Mouse (Mus musculus): Measurements from ENCODE around the gene Ppp3ca.
A peak's percentile ranks its signal among the peaks of the same experiment; 100 is the strongest.
"Not testable (repeated sequence)": the region's sequence is repeated elsewhere in the genome, so short reads cannot be mapped to it uniquely, and the experiment has no call there.

Ppp3ca gene

DNA sequence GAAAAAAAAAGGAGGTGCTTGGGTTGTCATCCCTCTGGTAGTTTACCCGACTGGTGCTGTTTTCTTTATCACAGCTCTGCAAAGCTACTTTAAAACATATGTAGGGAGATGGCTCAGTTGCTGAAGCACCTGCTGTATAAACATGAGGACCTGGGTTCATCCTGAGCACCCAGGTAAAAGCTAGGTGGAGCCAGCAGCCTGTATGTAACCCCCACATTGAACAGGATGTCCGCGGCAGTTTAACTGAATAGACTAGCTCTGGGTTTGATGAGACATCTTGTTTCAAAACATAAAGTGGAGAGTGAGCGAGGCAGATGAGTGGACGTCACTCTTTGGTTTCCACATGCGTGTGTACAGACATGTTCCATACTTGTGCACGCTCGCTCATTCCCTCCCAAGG, 16.5 kb downstream of the Ppp3ca start:
- no peak for DNase-seq (ENCODE audit: low spot score)

DNA sequence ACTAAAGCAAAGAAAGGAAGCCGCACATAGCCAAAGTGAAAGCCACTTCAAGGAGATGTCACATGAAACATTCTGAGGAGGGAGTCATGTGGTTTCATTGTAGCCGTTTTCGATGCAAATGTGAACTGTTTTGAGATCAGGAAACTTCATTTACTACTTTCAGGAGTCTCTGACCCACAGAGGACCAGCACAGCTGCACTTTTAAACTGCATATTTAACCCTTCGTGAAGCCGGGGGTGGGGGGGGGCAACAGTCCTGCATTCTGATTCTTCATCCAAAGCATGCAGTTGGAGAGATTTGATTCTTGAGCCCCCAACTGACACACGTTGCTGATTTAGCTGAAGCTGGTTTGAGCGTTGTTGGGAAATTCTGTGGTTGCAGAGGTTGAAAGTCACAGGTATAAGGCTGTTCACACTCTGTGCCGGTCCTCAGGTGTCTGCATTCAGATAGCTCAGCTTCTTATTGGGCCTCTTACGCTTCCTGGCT, 18.2 kb downstream of the Ppp3ca start:
- DNase-seq (ENCODE audit: low spot score): no peak

DNA sequence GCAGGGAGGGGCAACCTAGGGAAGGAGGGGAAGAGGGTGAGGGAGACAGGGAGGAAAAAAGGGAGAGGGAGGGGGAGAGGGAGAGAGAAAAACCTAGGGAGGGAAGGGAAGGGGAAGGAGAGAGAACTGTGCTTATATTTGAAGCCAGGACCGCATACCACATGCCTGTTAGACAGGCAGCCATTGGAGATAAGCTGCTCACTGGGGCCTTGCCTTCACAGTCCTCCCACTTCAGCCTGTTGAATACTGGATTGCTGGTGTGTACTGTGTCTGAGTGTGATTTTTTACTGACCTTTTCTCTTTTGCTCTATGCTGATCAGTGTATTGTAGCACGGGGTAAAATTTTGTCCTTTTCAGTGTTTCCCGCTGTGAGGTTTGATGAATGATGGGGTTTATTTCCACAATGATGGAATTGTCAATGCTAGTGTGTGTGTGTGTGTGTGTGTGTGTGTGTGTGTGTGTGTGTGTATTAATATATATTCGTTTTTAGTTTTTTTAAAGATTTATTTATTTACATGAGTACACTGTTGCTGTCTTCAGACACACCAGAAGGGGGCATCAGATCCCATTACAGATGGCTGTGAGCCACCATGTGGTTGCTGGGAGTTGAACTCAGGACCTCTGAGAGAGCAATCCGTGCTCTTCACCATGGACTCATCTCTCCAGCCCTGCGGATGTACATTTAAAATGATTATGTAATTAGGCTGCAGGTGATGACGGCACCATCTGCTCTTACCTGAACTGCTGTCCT, 20.0 kb downstream of the Ppp3ca start:
- no peak for DNase-seq (ENCODE audit: low spot score)

DNA sequence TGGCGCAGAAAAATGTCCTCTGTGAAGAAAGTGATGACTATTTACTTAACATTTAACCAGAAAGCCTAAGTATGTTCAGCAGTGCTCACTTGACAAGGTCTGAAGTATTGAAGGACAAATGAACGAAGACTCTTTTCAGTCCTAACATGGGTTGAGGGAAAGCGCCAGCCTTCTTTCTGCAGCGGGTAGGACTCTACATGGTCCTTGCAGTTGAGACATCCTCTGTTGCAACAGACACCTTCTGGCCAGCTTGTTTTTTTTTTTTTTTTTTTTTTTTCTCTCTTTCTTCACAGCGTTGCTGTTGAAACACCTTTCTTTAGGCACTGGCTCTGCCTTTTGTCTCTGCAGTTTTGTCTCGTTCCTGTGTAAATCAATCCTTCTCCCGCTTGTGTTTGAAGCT, 22.1 kb downstream of the Ppp3ca start:
- DNase-seq (ENCODE audit: low spot score): no peak

DNA sequence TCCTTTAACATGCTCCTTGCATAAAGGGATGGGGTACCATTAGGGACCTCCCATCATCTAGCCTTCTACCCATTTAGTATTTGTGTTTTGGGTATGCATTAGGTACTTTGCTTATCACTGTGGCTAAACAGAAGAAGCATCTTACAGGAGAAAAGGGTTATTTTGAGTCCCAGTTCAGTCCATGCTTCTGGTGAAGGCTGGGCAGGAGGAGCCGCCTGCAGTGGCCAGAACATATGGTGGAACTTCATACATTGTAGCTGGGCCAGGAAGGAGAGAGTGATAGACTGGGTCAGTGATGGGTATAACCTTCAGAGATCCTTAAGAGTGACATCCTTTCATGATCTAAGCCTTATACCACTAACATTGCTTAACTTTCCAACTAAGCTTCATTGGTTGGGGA, 23.6 kb downstream of the Ppp3ca start:
- no peak for DNase-seq (ENCODE audit: low spot score)

DNA sequence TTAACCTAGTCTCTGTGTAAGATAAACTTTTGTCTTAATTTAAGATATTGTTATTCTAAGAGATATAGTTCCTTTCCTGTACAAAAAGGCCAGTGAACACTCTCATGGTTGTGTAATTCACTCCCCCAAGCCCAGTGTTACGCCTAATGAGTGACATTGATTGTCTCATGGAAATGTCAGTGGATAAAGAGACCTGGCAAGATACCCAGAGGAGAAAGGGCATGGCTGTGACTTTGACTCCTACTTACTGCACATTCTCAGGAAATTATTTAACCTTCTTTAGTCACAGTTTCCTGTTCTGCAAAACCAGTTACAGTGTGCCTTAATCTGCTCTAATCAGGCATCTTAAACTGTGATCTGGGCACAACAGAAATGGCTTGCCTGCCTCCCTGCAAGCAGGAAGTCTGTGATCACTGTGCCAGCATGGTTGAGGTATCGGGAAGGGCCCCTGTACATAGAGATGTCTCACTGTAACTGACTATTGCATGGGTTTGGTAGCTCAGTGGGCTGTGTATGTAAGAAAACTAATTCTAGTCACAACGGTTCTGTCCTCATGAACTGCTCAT, 27.8 kb downstream of the Ppp3ca start:
- DNase-seq (ENCODE audit: low spot score): peak; percentile 29

DNA sequence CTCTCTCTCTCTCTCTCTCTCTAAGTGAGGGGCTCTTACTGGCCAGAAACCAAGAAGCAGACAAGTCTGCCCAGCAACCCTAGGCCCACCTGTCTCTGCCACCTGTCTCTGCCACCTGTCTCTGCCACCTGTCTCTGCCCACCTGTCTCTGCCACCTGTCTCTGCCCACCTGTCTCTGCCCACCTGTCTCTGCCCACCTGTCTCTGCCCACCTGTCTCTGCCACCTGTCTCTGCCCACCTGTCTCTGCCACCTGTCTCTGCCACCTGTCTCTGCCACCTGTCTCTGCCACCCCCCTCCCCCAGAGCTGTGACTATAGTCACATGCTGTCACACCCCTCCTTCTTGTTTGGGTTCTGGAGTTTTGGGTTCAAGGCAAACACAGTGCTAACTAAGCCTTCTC, 29.8 kb downstream of the Ppp3ca start:
- DNase-seq (ENCODE audit: low spot score): not testable (repeated sequence)

DNA sequence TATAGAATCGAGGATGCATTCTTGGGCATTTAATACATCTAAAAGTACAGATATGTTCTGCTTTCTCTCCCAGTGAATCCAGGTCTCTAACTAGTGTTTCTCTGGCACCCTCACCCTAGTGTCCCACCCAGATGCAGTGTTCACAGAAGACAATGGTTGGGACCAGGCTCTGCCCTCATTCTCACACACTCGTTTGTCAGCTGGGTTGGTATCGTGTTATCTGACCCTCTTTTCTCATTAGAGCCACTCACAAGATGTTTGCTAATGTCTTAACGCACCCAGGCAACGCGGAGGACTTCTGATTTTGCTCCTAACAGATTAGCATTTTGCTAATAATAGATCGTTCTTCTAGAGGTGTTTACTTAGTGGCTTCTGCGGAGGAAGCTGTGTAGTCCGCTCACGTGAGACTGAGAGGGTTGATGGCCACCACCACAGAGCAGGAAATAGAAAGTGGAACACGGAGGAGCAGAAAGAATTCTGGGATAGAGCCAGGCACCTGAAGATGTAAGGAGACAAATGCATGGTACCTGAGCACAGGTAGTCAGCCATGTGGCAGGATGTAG, 30.6 kb downstream of the Ppp3ca start:
- no peak for DNase-seq (ENCODE audit: low spot score)

DNA sequence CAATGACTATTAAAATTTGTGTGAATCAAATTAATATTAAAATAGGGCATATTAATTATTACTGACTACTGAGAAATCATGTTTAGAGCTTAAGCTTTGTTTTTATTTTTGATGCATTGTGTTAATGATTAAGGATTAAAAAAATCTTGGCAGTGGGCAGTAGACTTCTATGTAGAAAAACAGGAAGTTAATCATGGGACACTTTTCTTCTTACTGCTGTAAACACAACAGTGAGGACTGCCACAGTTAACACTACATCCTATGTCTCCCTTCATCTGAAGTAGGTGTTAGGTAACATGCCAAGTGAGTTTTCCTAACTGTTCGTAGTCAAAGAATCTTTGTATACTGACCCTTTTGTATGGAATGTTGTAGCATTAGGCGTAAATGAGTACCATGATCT, 32.9 kb downstream of the Ppp3ca start:
- DNase-seq (ENCODE audit: low spot score): no peak

DNA sequence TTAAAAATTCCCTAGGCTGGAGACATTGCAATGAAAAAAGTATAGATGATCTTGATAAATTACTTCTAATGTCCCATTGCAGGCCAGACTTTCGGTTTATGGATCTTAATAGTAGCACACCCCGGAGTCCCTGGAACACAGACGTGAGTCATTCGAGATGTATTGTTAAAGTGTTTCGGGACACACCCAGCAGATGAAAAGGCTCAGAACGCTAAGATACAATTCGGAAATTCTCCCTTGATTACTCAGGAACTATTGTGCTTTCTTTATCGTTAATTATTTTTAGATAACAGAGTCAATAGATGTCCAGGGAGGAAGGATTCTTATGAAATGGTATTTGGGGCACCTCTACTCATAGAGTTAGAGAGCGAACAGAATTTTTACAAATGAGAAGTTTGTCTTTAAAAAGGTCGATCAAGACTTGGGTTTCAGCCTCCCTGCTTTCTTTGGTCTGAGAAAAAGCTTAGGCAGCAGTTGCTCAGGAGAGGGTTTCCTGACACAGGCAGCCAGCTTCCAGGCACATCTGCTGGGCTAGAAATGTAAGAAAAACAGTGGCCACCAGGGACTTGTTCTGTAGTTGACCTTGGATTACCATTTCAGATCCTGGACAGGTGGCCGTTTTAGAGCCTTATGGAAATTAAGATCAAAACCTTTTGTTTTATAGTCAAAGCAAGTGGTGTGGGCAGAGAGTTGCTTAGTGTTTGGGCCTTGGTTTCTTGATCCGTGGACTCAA, 34.8 kb downstream of the Ppp3ca start:
- no peak for DNase-seq (ENCODE audit: low spot score)

DNA sequence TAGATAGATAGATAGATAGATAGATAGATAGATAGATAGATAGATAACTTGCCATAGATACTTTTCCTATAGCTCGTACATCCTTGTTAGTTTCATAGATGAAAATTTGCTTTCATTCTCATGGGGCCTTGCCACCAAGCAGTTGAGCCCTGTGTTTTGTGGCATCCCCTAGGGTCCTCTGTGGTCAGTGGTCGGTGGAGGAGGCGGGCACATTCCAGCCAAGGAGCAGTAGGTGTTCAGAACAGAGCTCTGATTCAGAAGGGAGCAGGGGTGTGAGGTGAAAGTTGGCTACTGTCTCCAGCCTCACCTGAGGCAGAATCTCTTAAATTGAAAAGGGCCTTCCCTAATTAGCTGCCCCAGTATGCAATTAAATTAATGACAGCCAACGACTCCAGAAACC, 36.1 kb downstream of the Ppp3ca start:
- DNase-seq (ENCODE audit: low spot score): no peak

DNA sequence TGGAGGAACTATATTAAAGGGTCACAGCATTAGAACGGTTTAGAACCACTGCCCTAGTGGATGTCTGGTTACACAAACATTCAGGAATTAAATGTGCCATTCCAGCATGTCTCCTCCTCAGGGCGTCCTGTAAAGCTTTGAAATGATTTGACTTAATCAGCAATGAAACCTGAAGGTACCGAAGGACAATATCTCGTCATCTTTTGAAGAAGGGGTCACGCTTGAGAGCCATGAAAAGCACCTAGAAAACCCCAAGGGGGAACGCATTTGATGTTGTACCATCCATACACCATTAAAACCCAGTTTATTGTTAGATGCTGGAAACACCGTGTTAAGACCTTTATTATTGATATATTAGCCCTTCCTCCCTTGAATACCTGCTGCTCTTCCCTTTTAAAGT, 36.8 kb downstream of the Ppp3ca start:
- DNase-seq (ENCODE audit: low spot score): no peak

DNA sequence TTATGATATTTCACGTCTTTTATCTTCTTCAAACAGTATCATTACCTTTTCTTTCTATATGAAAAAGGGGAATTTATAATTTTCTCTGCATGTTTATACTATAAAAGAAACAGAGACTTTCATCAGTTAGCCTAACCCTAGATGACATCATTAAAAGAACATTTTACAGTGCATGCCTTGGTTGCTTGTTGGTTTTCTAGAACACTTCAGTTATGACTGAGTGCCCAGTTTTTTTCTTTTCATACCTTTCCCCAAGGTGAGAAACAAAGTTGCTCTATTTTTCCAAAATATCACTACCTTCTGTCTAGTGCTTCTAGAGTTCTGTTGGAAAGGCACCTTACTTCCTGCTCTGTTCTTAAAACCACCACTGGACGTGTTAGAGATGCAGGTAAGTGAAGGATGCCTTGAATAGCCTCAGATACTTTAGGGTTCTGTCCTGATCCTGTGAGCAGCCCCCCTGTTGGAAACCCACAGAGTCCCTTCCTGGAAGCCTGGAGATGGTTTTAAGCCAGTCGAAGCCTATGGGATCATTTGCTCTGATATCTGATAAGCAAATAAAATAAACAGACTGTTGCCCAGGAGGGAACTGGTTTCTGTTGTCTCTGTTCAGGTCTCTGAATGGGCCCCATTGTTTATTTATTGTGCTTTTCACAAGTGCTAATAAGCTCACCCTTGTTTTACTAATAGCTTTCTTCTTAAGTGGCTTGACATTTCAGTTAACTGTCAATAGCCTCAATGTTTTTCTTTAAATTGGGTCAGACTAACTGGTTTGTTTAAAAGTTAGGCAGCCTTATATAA, 37.5 kb downstream of the Ppp3ca start:
- DNase-seq (ENCODE audit: low spot score): no peak

DNA sequence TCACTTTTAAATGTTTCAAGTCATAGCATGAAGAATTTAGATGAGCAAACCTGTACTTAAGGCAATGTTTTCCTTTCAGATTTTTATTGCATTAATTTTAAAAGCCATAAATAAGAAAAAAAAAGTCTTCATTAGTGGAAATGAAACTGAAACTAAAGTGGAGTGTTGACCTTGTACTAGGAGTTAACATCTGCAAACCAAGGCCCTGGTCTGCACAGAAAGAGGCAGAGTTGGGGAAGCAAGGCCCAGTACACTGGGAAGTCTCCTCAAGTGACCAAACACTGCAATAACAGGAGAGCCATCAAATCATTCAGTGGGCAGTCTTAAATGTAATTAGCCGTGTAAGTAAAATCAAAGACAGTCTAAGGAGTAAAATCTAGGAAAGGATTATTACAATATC, 38.3 kb downstream of the Ppp3ca start:
- DNase-seq (ENCODE audit: low spot score): peak; percentile 12

DNA sequence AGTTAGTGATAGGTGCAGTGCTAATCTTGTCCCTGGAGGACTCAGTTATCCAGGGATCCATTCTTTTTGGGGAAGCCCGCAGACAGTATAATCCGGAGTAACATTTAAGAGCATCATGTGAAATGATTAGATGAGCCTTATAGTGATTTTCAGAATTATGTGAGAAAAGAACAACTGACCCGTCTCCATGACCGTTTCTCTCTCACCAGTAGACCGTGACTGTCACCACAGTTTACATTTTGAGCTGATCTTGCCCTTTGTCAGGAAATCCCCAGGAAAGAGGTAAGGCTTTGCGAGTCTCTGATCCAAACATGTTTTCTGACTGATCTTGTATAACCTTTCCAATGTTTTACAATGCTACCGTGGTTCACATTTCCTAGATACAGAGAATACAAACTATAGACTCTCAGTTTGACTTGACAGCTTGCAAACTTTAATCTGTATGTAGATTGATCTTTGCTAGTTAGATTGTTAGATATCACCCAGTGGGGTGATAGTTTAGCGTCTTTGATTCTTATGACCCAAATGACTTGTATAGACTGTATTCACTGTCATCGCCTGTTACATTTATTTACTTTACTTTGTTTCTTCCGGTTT, 40.5 kb downstream of the Ppp3ca start:
- DNase-seq (ENCODE audit: low spot score): no peak

DNA sequence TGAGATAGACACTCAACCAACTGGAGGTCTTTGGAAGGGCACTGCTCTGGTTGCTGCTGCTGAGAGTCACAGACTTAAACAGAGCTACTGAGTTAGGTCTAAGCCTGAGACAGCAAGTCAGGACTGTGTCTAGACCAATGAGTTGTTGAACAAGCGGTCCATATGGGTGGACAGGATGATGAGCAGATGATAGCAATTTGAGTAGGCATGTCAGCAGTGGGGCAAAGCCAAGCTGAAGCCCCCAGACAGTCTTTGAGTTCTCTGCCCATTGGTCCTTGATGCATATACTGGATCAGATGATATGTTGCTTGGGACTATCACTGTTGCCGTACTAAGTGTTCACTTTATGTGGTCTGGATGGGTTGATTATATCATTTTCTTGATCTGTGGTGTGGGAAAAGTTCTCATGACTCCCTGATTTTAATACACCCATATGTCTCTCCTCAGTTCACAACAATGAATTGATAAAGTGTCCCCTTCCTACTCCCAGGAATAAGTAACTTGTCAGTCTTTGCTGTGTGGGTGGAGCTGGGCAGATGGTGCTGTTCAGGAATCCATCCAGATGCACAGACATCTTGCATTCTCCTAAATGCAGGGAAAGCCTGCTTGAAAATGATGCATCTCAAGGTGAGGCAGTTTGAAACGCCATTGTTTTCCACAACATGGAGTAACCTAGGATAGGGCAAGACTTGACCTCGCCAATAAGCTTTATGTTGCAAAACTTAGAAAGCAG, 44.5 kb downstream of the Ppp3ca start:
- DNase-seq (ENCODE audit: low spot score): no peak

DNA sequence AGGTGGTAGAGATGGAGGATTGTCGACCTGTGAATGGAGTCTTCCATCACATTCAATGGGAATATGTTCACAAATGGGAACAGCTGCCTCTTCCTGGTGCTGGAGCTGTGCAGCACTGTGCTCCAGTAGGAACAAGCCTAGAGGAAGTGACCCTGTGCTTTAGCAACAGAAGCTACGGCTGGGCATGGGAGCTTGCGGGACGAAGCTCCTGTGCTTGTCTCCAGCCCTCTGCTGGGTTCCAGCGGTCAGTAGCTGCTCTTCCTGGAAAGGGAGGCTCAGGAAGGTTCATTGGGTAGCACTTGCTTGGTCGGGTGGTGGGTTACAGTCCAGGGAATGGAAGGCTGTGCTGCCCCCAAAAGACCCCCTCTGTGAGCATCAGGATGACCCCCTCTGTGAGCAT, 46.3 kb downstream of the Ppp3ca start:
- DNase-seq (ENCODE audit: low spot score): no peak

DNA sequence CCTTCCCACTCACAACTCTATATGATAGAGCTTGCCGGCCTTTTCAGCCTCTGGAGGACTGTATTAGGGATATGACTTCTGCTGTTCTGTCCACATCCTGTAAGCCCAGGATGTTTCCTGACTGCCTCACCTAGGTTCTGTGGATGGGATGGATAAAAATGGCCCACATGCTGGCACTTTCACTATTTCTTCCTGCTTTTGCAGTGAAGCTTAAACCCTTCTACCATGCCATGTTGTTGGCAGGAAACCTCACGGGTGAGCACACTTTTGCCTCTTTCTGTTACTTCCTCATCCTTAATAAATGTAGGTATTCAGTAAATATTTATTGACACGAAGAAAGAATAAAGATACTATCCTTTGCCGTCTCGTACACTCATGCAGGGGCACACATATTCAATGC, 48.5 kb downstream of the Ppp3ca start:
- DNase-seq (ENCODE audit: low spot score): no peak

DNA sequence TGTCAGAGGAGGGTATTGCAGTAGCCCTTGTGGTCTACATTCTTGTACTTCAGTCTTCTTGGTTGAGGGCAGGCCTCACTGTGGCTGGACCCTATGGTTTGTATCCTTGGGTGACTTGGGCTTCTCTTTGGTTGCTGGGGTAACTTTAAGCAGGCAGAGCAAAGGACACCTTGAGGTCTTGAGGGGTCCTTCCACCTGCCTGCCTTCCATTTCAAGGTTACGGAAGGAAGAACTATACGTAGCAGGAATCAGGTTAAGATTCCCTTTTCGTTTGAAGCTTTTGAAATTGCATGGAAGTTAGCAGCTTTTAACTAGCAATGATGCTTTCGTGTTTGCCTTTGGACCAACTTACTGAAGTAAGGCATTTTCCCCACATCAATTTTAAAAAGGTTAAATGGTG, 51.3 kb downstream of the Ppp3ca start:
- no peak for DNase-seq (ENCODE audit: low spot score)

DNA sequence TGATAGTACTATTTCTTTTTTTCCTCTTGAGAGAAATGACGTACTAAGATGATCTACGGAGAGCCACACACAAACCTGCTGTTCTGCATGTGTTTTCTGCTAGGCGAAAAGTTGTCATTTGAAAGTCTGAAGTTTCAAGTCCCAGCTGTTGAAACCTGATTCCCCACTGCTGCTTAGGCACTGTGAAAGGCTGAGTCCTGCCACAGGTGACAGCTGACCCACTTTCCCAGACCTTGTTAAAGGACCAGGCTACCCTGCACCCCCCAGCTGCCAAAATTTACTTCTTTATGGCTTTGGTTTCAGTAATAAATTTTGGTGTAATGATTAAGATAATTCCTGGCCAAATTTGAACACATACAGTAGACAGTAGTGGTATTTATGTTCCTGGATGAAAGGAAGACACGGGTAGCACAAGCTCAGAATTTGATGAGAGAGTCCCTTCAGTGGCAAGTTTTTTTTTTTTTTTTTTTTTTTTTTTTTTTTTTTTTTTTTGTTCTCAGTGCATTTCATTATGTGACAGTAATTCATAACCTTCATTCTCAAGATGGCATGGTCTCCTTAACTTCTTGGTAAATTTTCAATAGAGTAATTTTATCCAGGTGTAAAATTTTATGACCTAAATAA, 52.0 kb downstream of the Ppp3ca start:
- no peak for DNase-seq (ENCODE audit: low spot score)

DNA sequence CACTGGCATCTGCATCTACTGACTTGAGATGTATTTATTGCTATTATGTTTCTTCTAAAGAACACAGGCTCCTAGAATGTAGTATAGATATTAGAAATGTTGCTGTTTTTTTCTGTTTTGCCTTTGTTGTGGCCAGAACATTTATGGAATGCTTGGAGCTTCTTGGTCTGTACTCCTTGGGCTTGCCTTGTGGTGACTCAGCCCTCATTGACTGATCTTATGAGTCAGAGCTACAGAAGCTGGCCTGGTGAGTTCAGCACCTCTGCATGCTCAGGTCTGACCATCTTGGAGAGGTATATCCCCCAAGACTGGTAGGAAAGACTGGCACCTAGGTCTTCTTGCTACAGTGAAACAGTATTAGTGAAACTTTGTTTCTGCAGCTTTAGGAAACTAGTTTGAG, 52.6 kb downstream of the Ppp3ca start:
- no peak for DNase-seq (ENCODE audit: low spot score)

Data from MN1 (cell line).